Mouse (Mus musculus) midbrain, embryonic 14.5 days (tissue): ENCODE measurements around the gene Slc11a1. TPM values are rescaled to one million over a fixed set of nuclear protein-coding genes. Genes with fewer than 3 reads are reported as not detected.

Experiments
- ATAC-seq: fragments of 200-750 bp; cut with Nextera tagmentation; 2 replicates; pipeline ENCODE4 v1.8.0; 2017; ENCODE audit warnings: moderate number of reproducible peaks, moderate library complexity; ENCODE audit not compliant: low FRiP score, low TSS enrichment
- DNase-seq: peaks from one replicate; pipeline ENCODE4 v3.0.0-alpha.2; 2015
- H3K27ac ChIP-seq: fragments of 300-500 bp; sonication (generic); replicated peaks from 2 replicates; pipeline ENCODE4 v1.5.1; 2014; ENCODE audit warnings: mild to moderate bottlenecking, low read depth, low read length, moderate library complexity
- H3K27me3 ChIP-seq: fragments of 300-500 bp; sonication (generic); 2 replicates; pipeline ENCODE4 v1.6.1; 2014; ENCODE audit warnings: low read length, control low read depth, mixed read lengths; ENCODE audit not compliant: control insufficient read depth, insufficient read depth
- H3K36me3 ChIP-seq: fragments of 300-500 bp; sonication (generic); 2 replicates; pipeline ENCODE4 v1.6.1; 2014; ENCODE audit warnings: low read length, control low read depth; ENCODE audit not compliant: control insufficient read depth, insufficient read depth
- H3K4me1 ChIP-seq: fragments of 300-500 bp; sonication (generic); 2 replicates; pipeline ENCODE4 v1.6.1; 2014; ENCODE audit warnings: mild to moderate bottlenecking, antibody characterized with exemption, low read length, control low read depth; ENCODE audit not compliant: control insufficient read depth, insufficient read depth
- H3K4me2 ChIP-seq: fragments of 300-500 bp; sonication (generic); 2 replicates; pipeline ENCODE4 v1.6.1; 2014; ENCODE audit warnings: mild to moderate bottlenecking, low read length, moderate library complexity
- H3K4me3 ChIP-seq: fragments of 300-500 bp; sonication (generic); replicated peaks from 2 replicates; pipeline ENCODE4 v1.5.1; 2014; ENCODE audit warnings: low read depth, low read length
- H3K9ac ChIP-seq: fragments of 300-500 bp; sonication (generic); replicated peaks from 2 replicates; pipeline ENCODE4 v1.6.1; 2014; ENCODE audit warnings: mild to moderate bottlenecking, low read length, moderate library complexity
- H3K9me3 ChIP-seq: fragments of 300-500 bp; sonication (generic); 2 replicates; pipeline ENCODE4 v1.6.1; 2016; ENCODE audit warnings: low read length, control low read depth, mixed read lengths; ENCODE audit not compliant: control insufficient read depth
- WGBS: fragments of 180-500 bp; shearing (Covaris S2); extraction: QIAGEN DNeasy Blood & Tissue Kit; methylation state at CpG from one replicate; pipeline ENCODE4 v1.1.7; 2014; 5-methylcytosine and 5-hydroxymethylcytosine counted together
- polyA plus RNA-seq: library from polyadenylated mRNA; unstranded; fragments of >200 nt; fragmentation: Nextera tagmentation; extraction: Ambion mirVana; gene quantifications from 2 replicates; pipeline ENCODE4 v1.2.1, GENCODE M21; 2014

The Slc11a1 gene
- polyA plus RNA-seq, 1 experiment from 2014 or later: 2.7 TPM

DNA sequence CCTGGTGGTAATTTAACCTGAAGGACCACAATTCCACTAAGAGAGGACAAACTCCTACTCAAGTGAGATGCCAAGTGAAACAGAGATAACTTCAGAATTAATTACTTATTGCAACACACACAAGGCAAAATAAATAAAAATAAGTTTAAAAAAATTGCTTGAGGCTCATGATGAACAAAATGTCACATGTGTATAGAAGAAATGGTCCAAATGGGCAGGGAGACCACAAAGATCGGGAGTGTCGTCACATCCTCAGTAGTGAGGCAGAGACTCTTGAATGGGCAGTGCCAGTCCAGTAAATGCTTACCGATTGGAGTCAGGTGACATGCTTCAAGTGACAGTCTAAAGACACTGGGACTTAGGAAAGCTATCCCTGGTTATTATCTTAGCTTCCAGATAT lies 25.5 kb downstream of the Slc11a1 start:
- no peaks in the 10 kb centered on the region for H3K27me3 ChIP-seq
- H3K36me3 ChIP-seq: no peaks in the 10 kb centered on the region
- no peak overlapping the region for H3K27ac ChIP-seq
- no peak overlapping the region for H3K4me3 ChIP-seq
- 84% methylated on average over 3 of the region's 3 CpGs for WGBS
- no peak overlapping the region for H3K9ac ChIP-seq
- ATAC-seq (no peak), DNase-seq (no peak)
- H3K4me1 ChIP-seq: no peaks in the 10 kb centered on the region
- no peak overlapping the region for H3K4me2 ChIP-seq
- H3K9me3 ChIP-seq: no peaks in the 10 kb centered on the region

DNA sequence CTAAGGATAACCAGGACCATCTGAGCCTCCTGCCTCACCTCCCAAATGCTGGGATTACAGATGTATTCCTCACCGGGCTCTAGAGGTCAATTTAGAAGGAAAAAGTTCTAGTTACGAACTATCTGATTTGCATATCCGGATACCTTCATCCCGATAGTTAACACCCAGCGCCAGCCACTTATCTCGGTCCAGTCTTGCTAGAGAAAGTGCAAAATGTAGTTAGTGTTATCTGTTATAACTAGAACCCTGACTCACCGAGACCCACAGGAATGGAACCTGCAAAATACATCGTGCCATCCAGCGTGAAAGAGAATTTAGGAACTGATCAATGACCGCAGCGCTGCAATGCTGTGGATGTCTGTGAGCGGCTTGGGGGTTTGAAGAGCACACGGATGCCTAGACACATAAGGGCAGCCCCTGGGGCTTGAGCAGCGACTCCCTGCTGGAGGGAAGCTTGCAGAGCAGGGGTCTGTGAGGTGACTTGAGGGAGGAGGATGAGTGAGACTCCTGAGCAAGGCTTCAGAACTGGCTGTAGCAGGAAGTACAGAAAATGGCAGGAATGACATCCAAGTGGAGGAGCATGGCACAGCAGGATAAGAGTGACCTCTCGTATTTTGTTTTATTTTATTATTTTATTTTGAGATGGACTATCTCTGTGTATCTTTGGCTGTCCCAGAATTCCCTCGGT lies 26.2 kb downstream of the Slc11a1 start:
- DNase-seq: no peak
- Histone ChIP-seq H3K27ac (no peak overlapping the region), H3K9me3 (no peaks in the 10 kb centered on the region), H3K27me3 (no peaks in the 10 kb centered on the region), H3K4me2 (no peak overlapping the region), H3K4me1 (no peaks in the 10 kb centered on the region), H3K9ac (no peak overlapping the region), H3K36me3 (no peaks in the 10 kb centered on the region), H3K4me3 (no peak overlapping the region)
- 60% methylated on average over 16 of the region's 16 CpGs for WGBS
- ATAC-seq: no peak

DNA sequence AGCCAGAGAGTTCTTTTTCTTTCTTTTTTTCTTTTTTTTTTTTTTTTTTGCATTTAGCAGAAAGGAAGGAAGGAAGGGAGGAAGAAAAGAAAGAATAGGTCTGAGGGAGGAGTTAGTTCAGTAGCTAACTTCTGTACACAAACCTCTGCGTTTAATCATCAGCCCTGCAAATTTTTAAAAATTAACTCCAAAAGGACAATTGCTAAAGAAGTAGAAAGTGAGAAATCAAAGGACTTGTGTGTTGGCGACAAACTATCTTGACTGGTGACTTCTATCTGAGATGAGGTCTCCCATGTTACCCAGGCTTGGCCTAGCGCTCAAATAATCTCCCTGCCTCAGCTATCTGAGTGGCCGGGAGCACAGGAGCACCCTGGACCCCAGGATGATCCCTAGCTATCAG lies 29.2 kb downstream of the Slc11a1 start:
- WGBS: 90% methylated on average over 4 of the region's 4 CpGs
- no peak for DNase-seq
- H3K27ac ChIP-seq: no peak overlapping the region
- H3K9ac ChIP-seq: no peak overlapping the region
- no peak for ATAC-seq
- no peaks in the 10 kb centered on the region for H3K36me3 ChIP-seq
- no peak overlapping the region for H3K4me2 ChIP-seq
- no peaks in the 10 kb centered on the region for H3K4me1 ChIP-seq
- no peaks in the 10 kb centered on the region for H3K27me3 ChIP-seq
- no peak overlapping the region for H3K4me3 ChIP-seq
- no peaks in the 10 kb centered on the region for H3K9me3 ChIP-seq

DNA sequence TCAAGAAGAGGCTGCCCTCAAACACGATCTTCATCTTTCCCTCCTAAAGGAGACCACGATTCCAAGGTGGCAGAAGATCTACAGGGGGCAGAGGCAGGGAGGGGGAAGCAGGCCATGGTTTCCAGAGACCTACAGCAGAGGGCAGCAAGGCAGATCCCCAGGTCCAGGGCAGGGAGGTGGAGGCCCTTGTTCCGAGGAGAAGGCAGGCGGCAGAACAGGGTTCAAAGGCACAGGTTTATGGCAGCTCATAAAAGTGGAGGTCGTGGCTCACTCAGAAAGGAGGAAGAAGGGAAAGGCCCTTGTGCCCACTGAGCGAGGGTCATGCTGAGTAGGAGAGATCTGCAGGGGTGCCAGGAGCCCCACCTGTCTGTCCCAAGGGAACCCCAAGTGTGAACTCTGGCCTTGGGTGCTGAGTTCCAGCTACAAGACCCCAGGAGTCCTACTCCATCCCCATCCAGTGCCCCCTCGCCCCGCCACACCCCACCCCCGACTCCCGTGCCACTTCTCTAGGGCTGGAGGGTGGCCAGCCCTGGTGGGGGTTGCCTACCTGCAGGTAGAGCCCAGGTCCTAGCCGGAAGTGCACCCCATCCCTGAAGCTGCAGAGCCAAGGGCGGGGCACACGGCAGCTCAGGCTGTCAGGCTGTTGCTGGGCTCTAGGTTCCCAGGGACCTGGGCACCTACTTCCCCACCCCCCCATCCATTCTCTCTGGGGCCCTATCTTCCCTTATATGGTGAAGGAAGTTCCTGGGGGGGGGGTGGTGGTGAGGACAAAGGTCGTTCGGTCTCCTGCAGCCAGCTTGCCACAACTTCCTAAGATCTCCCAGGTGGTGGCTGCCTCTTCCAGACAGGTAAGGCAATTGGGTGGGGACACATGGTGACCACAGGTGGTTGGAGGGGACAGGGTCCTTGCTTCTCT lies 33.9 kb downstream of the Slc11a1 start, which contains the start of gene Vil1:
Vil1 (plus strand) TSS at position 788 of the 916 bp plus-strand sequence.
- H3K27me3 ChIP-seq: no peaks in the 10 kb centered on the region
- H3K4me2 ChIP-seq: no peak within 1 kb of the TSS
- H3K4me3 ChIP-seq: no peak within 1 kb of the TSS
- 62% methylated on average over 15 of the region's 15 CpGs for WGBS
- no peak for ATAC-seq
- H3K27ac ChIP-seq: no peak within 1 kb of the TSS
- no peak for DNase-seq
- no peak within 1 kb of the TSS for H3K9ac ChIP-seq
- H3K9me3 ChIP-seq: no peaks in the 10 kb centered on the region
- H3K36me3 ChIP-seq: no peaks in the 10 kb centered on the region
- no peaks in the 10 kb centered on the region for H3K4me1 ChIP-seq

DNA sequence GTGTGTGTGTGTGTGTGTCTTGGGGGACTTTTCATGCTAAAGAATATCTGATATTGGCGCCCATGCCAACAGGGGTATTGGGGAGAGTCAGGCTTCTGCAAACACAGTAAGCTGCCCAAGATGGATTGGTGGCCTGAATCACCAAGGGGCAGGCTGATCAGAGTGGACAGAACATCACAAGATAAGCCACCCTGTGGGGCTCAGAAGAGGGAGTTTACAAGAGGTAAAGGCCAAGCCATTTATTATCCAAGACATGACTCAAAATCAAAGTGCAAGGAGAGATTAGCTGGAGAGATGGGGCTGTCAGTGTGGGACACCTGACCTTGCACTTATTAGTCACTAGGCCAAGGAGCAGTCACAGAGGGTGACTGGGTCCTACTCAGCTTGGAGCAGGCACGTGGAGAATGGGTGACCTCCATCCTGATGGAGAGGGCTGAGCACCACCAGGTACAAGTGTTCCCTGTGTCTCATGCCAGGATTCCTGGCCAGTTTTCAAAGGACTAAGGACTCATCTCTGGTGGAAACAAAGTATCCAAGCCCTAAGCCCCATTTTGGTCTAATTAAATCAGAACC lies 36.8 kb downstream of the Slc11a1 start:
- H3K36me3 ChIP-seq: no peaks in the 10 kb centered on the region
- no peak overlapping the region for H3K9ac ChIP-seq
- H3K27me3 ChIP-seq: no peaks in the 10 kb centered on the region
- no peak for DNase-seq
- no peak overlapping the region for H3K27ac ChIP-seq
- no peak for ATAC-seq
- H3K9me3 ChIP-seq: no peaks in the 10 kb centered on the region
- no peak overlapping the region for H3K4me3 ChIP-seq
- H3K4me1 ChIP-seq: no peaks in the 10 kb centered on the region
- H3K4me2 ChIP-seq: no peak overlapping the region
- WGBS: 53% methylated on average over 2 of the region's 2 CpGs

DNA sequence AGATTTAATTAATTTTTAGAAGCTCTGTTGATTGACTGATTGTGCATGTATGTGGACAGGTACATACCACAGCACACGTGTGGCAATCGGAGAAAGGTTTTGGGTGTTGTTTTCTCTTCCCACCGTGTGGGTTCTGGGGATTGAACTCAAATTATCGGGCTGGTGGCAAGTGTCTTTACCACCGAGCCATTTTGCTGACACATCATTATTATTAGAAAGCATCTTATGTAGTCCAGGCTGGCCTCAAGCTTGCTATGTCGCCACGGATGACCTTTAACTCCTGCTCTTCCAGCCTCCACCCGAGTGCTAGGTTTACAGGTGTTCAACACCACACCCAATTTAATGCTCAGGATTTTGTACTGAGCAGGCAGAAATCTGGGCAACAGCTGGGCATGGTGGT lies 37.7 kb downstream of the Slc11a1 start:
- Histone ChIP-seq H3K9me3 (no peaks in the 10 kb centered on the region), H3K4me1 (no peaks in the 10 kb centered on the region), H3K4me3 (no peak overlapping the region), H3K27ac (no peak overlapping the region), H3K9ac (no peak overlapping the region), H3K4me2 (no peak overlapping the region), H3K27me3 (no peaks in the 10 kb centered on the region), H3K36me3 (no peaks in the 10 kb centered on the region)
- DNase-seq: no peak
- 84% methylated on average over 8 of the region's 8 CpGs for WGBS
- ATAC-seq: no peak

DNA sequence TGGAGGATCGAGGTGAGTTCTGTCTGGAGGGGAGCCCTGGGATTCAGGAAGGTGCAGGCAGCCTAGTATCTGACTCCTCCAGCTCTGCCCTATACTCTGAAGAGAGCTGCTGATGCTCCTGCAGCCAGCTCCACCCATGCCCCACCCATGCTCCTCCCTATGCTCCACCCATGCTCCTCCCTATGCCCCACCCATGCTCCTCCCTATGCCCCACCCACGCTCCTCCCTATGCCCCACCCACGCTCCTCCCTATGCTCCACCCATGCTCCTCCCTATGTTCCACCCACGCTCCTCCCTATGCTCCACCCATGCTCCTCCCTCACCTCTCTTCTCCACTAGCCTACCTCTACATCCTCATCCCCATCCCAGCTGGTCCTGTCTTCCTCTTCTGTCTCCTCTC lies 40.1 kb downstream of the Slc11a1 start:
- Histone ChIP-seq H3K4me2 (no peak overlapping the region), H3K27ac (no peak overlapping the region), H3K27me3 (no peaks in the 10 kb centered on the region), H3K9ac (no peak overlapping the region), H3K4me3 (no peak overlapping the region), H3K9me3 (no peaks in the 10 kb centered on the region), H3K36me3 (no peaks in the 10 kb centered on the region), H3K4me1 (no peaks in the 10 kb centered on the region)
- ATAC-seq: no peak
- WGBS: 42% methylated on average over 4 of the region's 4 CpGs
- no peak for DNase-seq

DNA sequence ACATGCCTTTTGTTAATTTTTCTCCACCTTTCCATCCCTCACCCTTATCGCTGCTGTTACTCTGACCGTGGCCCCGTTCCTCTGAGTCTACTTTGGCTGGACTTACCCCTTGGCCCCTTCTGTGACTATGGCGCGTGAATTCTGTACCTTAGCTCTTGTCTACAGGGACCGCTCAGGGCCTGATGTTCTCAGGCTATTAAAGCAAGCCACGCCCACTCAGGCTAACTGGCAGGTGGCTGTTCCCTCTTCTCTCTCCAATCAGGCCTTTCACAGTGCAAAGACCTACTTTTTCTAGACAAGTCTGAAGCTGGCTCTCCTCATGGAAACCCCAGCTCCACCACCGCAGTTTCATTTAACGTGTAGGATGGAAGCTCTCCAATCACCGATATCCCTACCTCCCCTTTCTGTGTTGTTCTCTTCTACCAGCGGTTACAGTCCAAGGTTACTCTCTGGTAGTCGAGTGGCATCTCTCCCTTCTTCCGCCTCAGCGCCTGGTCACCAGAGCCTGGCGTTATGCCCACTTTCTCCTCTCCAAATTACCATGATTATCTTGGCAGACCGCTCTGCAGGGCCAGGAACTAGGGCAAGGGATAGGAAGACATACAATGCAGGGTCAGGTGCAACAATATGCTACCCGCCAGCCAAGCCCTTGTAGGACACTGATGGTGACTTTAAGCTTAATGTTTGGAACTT lies 43.9 kb downstream of the Slc11a1 start:
- Histone ChIP-seq H3K36me3 (no peaks in the 10 kb centered on the region), H3K4me3 (no peak overlapping the region), H3K4me1 (no peaks in the 10 kb centered on the region), H3K27me3 (no peaks in the 10 kb centered on the region), H3K27ac (no peak overlapping the region), H3K9me3 (no peaks in the 10 kb centered on the region), H3K4me2 (no peak overlapping the region), H3K9ac (no peak overlapping the region)
- WGBS: 84% methylated on average over 17 of the region's 17 CpGs
- ATAC-seq (no peak), DNase-seq (no peak)
